Mouse (Mus musculus) heart, adult 8-10 months (tissue): ENCODE measurements at regions not wholly inside any gene's neighbourhood (a gene's known extent, or its start where the extent isn't known, plus 50 kb on each side); places are given as distances from the start of the nearest gene placed in this dataset.
A peak's percentile ranks its signal among the peaks of the same experiment; 100 is the strongest.

ENCODE experiments used
- DNase-seq: peaks from one replicate; pipeline ENCODE4 v3.0.0; 2022; ENCODE audit warnings: low spot score

DNA sequence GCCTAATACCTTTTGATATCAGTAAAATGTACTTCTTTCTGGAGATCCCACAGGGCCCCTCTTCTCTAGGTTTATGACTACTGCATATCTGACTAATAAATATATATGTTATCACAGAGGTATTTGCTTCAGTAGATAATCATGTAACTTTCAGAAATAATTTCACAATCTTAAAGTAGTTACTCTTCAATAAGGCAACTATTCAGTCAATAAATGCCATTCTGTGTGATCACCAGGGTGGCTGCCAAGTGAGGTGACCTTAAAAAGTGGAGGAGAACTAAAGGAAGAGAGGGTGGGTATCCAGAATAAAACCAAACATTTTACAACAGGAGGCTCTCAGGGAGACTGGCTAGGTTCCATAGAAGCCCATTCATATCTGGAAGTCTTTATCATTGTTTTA lies 748.4 kb downstream of the Inhba start:
- DNase-seq, result no peak

DNA sequence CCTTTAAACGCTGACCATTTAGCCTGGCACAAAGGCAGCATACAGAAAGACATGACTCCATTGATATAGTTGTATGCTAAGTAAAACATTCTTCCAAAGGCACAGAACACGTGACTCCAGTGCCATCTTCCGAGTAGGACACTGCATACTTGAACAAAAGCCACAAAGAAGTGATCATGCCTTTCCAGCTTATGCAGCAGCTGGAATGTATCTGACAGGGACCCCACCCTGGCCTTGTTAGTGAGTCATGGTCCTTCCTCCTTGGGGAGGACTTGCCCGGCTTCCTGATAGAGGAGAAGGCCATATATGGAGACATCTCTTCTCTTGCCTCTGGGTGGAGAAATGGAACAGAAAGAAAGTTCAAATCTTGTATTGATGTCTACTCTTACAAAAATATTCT lies 749.8 kb downstream of the Inhba start:
- DNase-seq, result peak; percentile 40

DNA sequence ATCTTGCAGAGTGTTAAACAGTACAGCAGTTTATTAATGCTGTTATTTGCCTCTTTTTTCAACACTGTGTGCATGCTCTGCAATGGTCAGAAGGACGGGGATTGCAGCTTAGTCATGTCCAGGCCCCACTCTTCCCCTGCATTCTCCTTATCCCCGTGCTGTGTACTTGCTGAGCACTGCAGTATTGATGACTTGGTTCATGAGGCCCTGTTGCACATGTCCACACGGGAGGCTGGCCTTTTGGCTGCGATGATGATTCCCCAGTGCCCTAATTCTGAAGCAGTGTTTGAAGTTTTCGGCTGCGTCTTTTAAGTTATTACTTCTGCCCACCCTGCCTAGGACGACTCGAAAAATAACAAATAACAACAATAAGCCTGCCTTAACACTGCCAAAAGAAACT lies 750.7 kb downstream of the Inhba start:
- DNase-seq, result no peak

DNA sequence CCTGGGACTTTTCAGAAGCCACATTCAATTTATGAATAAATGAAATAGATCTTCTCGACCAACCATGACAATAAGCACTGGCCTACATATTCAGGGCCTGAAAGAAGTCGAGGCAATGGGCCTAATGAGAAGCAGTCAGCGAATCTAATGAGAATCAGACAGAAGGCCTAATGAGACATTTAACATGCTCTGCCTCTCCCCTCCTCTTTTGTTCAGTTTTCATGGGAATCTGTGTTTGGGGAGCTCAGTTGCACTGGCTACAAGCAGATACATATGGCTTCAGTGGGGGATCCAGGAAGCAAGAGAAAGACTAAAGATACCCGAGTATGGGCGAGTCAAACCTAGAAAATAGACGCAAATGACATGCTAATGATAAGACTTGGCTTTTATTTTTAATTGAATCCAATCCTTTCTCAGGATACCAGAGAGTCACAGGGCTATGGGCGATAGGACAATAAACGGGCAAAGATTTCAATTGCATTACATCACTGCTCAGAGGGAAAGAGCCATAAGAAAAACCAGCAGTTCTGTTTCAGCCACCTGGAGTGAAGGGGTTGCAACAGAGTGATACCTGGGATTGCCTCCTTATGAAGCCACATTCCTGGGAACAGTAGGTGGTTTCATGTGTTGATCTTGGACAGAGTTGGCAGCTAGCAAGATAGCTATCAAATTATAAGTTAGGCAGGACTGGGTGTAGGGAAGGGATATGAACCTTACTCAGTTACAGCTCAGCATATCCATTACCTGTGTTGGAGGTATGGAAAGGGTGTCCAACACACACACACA lies 751.3 kb downstream of the Inhba start:
- DNase-seq, result no peak

DNA sequence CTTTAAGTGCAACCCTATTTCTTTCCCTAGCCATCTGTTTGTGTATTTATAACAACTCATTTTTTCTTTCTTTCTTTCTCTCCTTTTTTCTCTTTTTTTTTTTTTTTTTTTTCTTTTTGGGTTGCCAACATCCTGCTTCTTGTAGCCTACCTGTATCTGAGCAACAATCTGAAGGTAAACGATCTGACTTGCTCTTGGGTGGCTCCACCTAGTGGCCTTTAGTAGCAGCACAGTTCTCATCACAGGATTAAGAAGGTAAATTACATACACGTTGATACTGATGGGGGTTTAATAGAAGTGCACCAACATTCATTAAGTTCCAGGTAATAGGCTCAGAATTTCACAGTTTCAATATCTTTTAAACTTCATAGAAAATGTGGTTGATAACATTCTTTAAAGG lies 752.1 kb downstream of the Inhba start:
- peak; percentile 15 for DNase-seq

DNA sequence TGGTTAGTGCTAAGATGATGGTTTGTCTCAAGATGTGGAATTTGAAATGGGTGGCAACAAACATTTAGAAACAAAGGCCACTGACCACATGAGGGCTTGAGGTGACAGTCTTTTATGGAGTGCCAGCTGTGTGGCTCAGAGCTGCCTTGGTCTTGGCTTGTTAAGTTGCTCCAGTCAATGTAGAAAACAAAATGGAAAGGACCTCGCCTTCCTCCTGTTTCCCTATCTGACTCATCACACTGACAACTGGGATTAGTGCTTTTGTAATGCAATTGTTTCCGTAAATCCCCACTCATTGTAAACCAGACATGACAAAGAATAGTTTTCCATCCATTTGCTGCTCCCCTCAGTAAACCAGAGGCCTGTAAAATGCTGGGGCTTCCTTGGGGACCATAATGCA lies 757.8 kb downstream of the Inhba start:
- no peak for DNase-seq

DNA sequence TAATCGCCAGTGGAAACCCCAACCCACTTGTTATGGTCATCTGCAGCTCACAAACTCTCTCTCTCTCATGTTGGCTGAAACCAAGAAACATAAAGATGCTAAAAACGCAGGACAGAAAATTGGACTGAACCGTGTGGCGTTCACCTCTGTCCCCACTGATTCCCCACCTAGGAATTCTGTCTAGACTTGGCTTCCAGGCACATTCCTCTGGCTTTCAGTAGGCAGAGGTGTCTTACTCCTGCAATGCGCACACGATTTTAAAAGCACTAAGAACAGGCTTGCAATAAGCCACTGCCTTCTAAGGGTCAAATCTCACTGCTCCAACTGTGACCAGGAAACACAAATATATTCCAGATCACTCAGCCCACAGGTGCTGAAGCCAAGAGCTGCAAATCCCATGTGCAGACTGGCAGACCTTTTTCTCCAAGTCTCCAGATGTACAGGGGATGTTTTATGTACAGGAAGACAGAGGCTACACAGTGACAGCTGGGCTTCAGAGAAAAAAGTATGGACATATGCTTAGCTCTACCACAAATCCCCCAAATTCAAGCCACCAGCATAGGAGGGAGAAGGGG lies 758.3 kb downstream of the Inhba start:
- no peak for DNase-seq

DNA sequence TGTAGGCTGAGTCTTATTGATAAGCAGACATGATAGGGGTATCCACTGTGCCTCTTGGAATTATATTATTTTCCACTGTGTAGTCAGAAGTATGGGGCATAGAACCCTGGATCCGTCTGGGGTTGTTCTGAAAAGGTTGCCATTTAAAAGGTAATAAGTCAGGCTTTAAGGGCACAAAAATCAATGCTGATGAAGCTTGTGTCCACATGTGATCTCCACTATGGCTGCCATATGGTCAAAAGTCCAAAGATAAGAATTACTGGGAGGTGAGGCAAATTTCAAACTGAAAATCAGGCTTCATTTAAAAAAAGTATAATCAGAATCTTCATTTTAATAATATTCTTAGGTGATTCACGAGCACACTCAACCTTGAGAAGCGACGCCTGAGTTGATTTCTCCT lies 760.2 kb downstream of the Inhba start:
- DNase-seq, result no peak

DNA sequence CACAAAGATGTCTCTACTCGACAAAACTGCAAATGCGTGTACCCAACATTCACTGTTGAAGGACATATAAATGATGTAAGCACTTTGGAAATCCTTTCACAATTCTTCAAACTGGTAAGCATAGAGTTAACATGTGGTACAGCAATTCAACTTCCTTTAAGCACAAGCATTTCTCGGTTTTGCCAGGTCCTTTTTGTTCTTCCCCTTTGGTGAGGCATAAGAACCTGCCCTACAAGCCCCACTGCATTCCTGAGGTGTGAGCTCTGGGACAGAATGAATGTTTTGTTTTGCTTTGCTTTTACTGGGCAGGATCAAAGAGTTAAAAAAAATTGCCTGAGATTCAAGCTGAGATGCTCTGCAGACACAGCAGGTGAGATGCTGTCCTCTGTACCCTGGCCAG lies 793.9 kb downstream of the Inhba start:
- no peak for DNase-seq
